ENCODE assay signal across 13 mouse cellular contexts in genomic region chr12:117151611-117152010, GRCm38 (mm10).
DNase-seq lines count a peak whose midpoint lies in the region; ATAC-seq lines count a peak whose summit lies in the region.
"Had no signal": no experiment of that assay in that cellular context is flagged by ENCODE, and none has a peak within 500 bp of the region (broad histone marks: within the 10 kb centered on the region; RNA-seq: fewer than 3 reads in every experiment).

No protein-coding gene starts in this region.

- no peak overlapping the region; the same call in 1 of the 2 replicates for H3K4me2 ChIP-seq in hindbrain, embryonic 16.5 days (ENCODE audit: low read length)
- peak overlapping the region; percentile 68 for H3K4me2 ChIP-seq in forebrain, embryonic 13.5 days
- peak overlapping the region; percentile 52; the same call in 1 of the 2 replicates for H3K4me2 ChIP-seq in limb, embryonic 12.5 days
- peak overlapping the region; percentile 44 for H3K4me2 ChIP-seq in neural tube, embryonic 13.5 days

- no peak overlapping the region for H3K9ac ChIP-seq in hindbrain, embryonic 16.5 days (ENCODE audit: low read depth, low read length)
- H3K9ac ChIP-seq in forebrain, embryonic 13.5 days, result peak overlapping the region; percentile 92
- no peak overlapping the region for H3K9ac ChIP-seq in limb, embryonic 12.5 days (replicated peaks)
- H3K9ac ChIP-seq in neural tube, embryonic 13.5 days, result 0 out of 2 replicates have a peak overlapping the region, but pooled peaks have one; percentile 52
- H3K9ac ChIP-seq: liver, embryonic 14.5 days had no signal

- H3K36me3 ChIP-seq in hindbrain, embryonic 10.5 days, result peaks cover 5% of the 10 kb centered on the region; the same call in 1 of the 2 replicates
- no peaks in the 10 kb centered on the region for H3K36me3 ChIP-seq in hindbrain, embryonic 16.5 days (ENCODE audit: control insufficient read depth, insufficient read depth, low read length)
- no peaks in the 10 kb centered on the region for H3K36me3 ChIP-seq in forebrain, embryonic 13.5 days (ENCODE audit: poor library complexity, severe bottlenecking)
- no peaks in the 10 kb centered on the region for H3K36me3 ChIP-seq in limb, embryonic 12.5 days
- no peaks in the 10 kb centered on the region for H3K36me3 ChIP-seq in neural tube, embryonic 13.5 days

- no peak for ATAC-seq in hindbrain, embryonic 16.5 days
- 0 out of 2 replicates have a peak, but pooled peaks have one; percentile 14 for ATAC-seq in forebrain, embryonic 13.5 days
- ATAC-seq in limb, embryonic 12.5 days (ENCODE audit: insufficient number of reproducible peaks, insufficient read depth, low FRiP score, low TSS enrichment, low read depth), result no peak
- ATAC-seq in neural tube, embryonic 13.5 days (ENCODE audit: low read depth), result no peak
- ATAC-seq in granulocyte monocyte progenitor cell, adult 5-6 weeks (replicated peaks; ENCODE audit: poor library complexity, severe bottlenecking), result no peak

- WGBS in hindbrain, embryonic 10.5 days, result 12% methylated on average over 7 of the region's 7 CpGs
- WGBS in hindbrain, embryonic 16.5 days, result 13% methylated on average over 7 of the region's 7 CpGs
- 3% methylated on average over 7 of the region's 7 CpGs for WGBS in forebrain, embryonic 13.5 days
- WGBS in limb, embryonic 12.5 days, result 8% methylated on average over 6 of the region's 7 CpGs
- WGBS in neural tube, embryonic 13.5 days, result 12% methylated on average over 7 of the region's 7 CpGs

- H3K27ac ChIP-seq in hindbrain, embryonic 10.5 days, result peak overlapping the region; percentile 97
- H3K27ac ChIP-seq in hindbrain, embryonic 16.5 days (ENCODE audit: low read depth, low read length), result no peak overlapping the region
- peak overlapping the region; percentile 95 for H3K27ac ChIP-seq in forebrain, embryonic 13.5 days
- H3K27ac ChIP-seq in limb, embryonic 12.5 days, result no peak overlapping the region
- no peak overlapping the region for H3K27ac ChIP-seq in neural tube, embryonic 13.5 days (replicated peaks)
- H3K27ac ChIP-seq: liver, embryonic 14.5 days had no signal

- H3K9me3 ChIP-seq in hindbrain, embryonic 10.5 days, result no peaks in the 10 kb centered on the region
- no peaks in the 10 kb centered on the region for H3K9me3 ChIP-seq in hindbrain, embryonic 16.5 days (ENCODE audit: control insufficient read depth, low read length)
- H3K9me3 ChIP-seq in forebrain, embryonic 13.5 days (replicated peaks), result no peaks in the 10 kb centered on the region
- H3K9me3 ChIP-seq in limb, embryonic 12.5 days, result no peaks in the 10 kb centered on the region
- no peaks in the 10 kb centered on the region for H3K9me3 ChIP-seq in neural tube, embryonic 13.5 days

- H3K4me1 ChIP-seq in hindbrain, embryonic 10.5 days (replicated peaks), result peaks cover 76% of the 10 kb centered on the region
- peaks cover 24% of the 10 kb centered on the region for H3K4me1 ChIP-seq in hindbrain, embryonic 16.5 days (ENCODE audit: control insufficient read depth, insufficient read depth, low read depth, low read length)
- H3K4me1 ChIP-seq in forebrain, embryonic 13.5 days, result peaks cover 33% of the 10 kb centered on the region
- peaks cover 56% of the 10 kb centered on the region for H3K4me1 ChIP-seq in limb, embryonic 12.5 days (replicated peaks)
- peaks cover 58% of the 10 kb centered on the region for H3K4me1 ChIP-seq in neural tube, embryonic 13.5 days (replicated peaks)

- H3K27me3 ChIP-seq in hindbrain, embryonic 10.5 days (ENCODE audit: insufficient read depth, poor library complexity, severe bottlenecking), result peaks cover 67% of the 10 kb centered on the region
- peaks cover 18% of the 10 kb centered on the region for H3K27me3 ChIP-seq in hindbrain, embryonic 16.5 days (replicated peaks; ENCODE audit: control insufficient read depth, insufficient read depth, low read length)
- H3K27me3 ChIP-seq in forebrain, embryonic 13.5 days, result peaks cover 80% of the 10 kb centered on the region
- H3K27me3 ChIP-seq in limb, embryonic 12.5 days, result peaks cover 73% of the 10 kb centered on the region
- peaks cover 74% of the 10 kb centered on the region for H3K27me3 ChIP-seq in neural tube, embryonic 13.5 days

- DNase-seq in hindbrain, embryonic 10.5 days (ENCODE audit: low spot score), result peak; percentile 60
- DNase-seq in left cerebral cortex, adult 9 months (ENCODE audit: low spot score in 2 of 2), result no peak
- no peak for DNase-seq in layer of hippocampus, adult 8-10 months (ENCODE audit: low spot score in 2 of 2)
- DNase-seq: cerebellum, adult 11 months; gastrocnemius, postnatal 10 days; kidney, adult 11 months; layer of hippocampus, adult 9-11 months had no signal

- H3K4me3 ChIP-seq in hindbrain, embryonic 10.5 days, result peak overlapping the region; percentile 95
- H3K4me3 ChIP-seq in hindbrain, embryonic 16.5 days (ENCODE audit: low read length), result no peak overlapping the region
- peak overlapping the region; percentile 73 for H3K4me3 ChIP-seq in forebrain, embryonic 13.5 days
- peak overlapping the region; percentile 31; the same call in 1 of the 2 replicates for H3K4me3 ChIP-seq in limb, embryonic 12.5 days (replicated peaks)
- H3K4me3 ChIP-seq in neural tube, embryonic 13.5 days, result no peak overlapping the region

Comparison
In these comparisons a context has a peak if more than half of its experiments do, and no peak if none do; other contexts are left out.
1. H3K27ac ChIP-seq: peak in hindbrain, embryonic 10.5 days (single experiment) and forebrain, embryonic 13.5 days (single experiment); none in hindbrain, embryonic 16.5 days (single experiment), limb, embryonic 12.5 days (single experiment) and neural tube, embryonic 13.5 days (single experiment).
2. H3K4me3 ChIP-seq: peak in hindbrain, embryonic 10.5 days (single experiment), forebrain, embryonic 13.5 days (single experiment) and limb, embryonic 12.5 days (single experiment); none in hindbrain, embryonic 16.5 days (single experiment) and neural tube, embryonic 13.5 days (single experiment).
3. H3K9ac ChIP-seq: peak in forebrain, embryonic 13.5 days (single experiment) and neural tube, embryonic 13.5 days (single experiment); none in hindbrain, embryonic 16.5 days (single experiment) and limb, embryonic 12.5 days (single experiment).